Mouse (Mus musculus): Measurements from ENCODE around the gene Stard9. TPM values are rescaled to one million over a fixed set of nuclear protein-coding genes. Genes with fewer than 3 reads are reported as not detected.

Stard9 gene
- polyA plus RNA-seq, 1 experiment: 5.1 TPM

- H3K36me3 ChIP-seq (ENCODE audit: control insufficient read depth, insufficient read depth): no peaks in the 10 kb centered on the region
Observed at GRCm38 (mm10) chr2:120646777-120647176, 17.9 kb downstream of the Stard9 start.

GRCm38 (mm10) chr2:120652256-120652924, 23.5 kb downstream of the Stard9 start:
- Histone ChIP-seq H3K4me3 (no peak overlapping the region), H3K27me3 (ENCODE audit: control insufficient read depth, insufficient read depth, insufficient read length) (no peaks in the 10 kb centered on the region), H3K79me2 (ENCODE audit: control insufficient read depth, insufficient read depth) (peaks cover 5% of the 10 kb centered on the region), H3K4me2 (ENCODE audit: low read depth) (no peak overlapping the region), H3ac (ENCODE audit: control insufficient read depth, insufficient read length) (no peak overlapping the region), H3K36me3 (ENCODE audit: control insufficient read depth, insufficient read depth) (no peaks in the 10 kb centered on the region)
- TF ChIP-seq USF1 (IDR thresholded peaks at IDR 0.05; ENCODE audit: low read depth) (no peak), E2F4 (IDR thresholded peaks at IDR 0.05; ENCODE audit: insufficient read depth) (no peak), MYOG (IDR thresholded peaks at IDR 0.05; ENCODE audit: control insufficient read depth in 1 of 3, insufficient read depth in 1 of 3, insufficient read length in 2 of 3, low read depth in 2 of 3) (no peak), CEBPB (IDR thresholded peaks at IDR 0.05; ENCODE audit: insufficient read depth, poor library complexity, severe bottlenecking) (no peak), REST (IDR thresholded peaks at IDR 0.05; ENCODE audit: insufficient read depth, insufficient read length) (no peak)

More at GRCm38 (mm10) chr2:120646777-120647176, 17.9 kb downstream of the Stard9 start:
- TF ChIP-seq MYOD1 (IDR thresholded peaks at IDR 0.05; ENCODE audit: control insufficient read depth in 1 of 3, insufficient read length in 2 of 3, low read depth in 2 of 3) (peak in 2 of 3 experiments; percentile 1 to 12), TCF12 (IDR thresholded peaks at IDR 0.05; ENCODE audit: insufficient read depth, poor library complexity, severe bottlenecking) (no peak)
- Histone ChIP-seq H3K4me3 (no peak overlapping the region), H3K27me3 (ENCODE audit: control insufficient read depth, insufficient read depth, insufficient read length) (no peaks in the 10 kb centered on the region), H3K79me2 (ENCODE audit: control insufficient read depth, insufficient read depth) (peaks cover under 1% of the 10 kb centered on the region), H3K4me2 (ENCODE audit: low read depth) (peak overlapping the region; percentile 19), H3ac (ENCODE audit: control insufficient read depth, insufficient read length) (no peak overlapping the region)

DNA sequence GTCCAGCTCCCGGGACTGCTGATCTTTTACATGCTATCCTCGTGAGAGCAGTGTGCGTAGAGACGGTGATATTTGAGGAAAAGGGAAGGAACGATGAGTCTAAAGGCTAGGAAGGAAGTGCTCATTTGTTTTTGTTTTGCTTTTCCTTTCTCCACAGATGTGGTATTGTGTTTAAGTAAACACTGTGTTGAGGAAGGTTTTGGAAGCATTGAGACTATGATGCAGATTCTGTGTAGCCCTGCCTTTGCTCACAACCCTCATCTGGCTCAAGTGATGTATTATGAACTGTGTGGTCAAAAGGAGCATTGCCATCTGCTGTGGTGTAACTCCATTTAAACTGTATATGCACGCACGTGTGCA, 24.0 kb downstream of the Stard9 start:
- TF ChIP-seq MYOG (IDR thresholded peaks at IDR 0.05; ENCODE audit: control insufficient read depth in 1 of 3, insufficient read depth in 1 of 3, insufficient read length in 2 of 3, low read depth in 2 of 3): no peak
- no peak overlapping the region for H3K4me3 ChIP-seq

DNA sequence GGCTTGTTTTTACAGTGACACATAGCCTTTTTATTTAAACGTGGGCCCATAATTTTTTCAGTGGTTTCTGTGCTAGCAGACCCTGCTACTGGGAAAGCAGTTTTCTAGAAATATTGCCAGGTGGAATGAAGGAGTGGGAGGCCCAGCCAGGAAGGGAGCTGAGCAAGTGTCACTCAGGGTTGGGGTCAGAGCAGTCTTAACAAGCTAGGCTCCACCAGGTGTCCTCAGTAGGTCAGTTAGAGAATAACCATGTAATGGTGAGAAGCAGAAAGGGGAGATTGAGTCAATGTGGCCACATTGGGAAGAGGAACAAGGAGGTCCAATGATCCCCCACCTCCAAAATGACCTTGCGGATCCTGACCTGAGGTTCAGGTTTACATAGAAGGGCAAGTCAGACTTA, 25.8 kb downstream of the Stard9 start:
- H3K79me2 ChIP-seq (ENCODE audit: control insufficient read depth, insufficient read depth): peaks cover 5% of the 10 kb centered on the region
- no peak overlapping the region for H3K4me3 ChIP-seq
- TF ChIP-seq TCF3 (IDR thresholded peaks at IDR 0.05; ENCODE audit: insufficient read length, low read depth) (no peak), SRF (IDR thresholded peaks at IDR 0.05; ENCODE audit: control insufficient read depth, insufficient read length, low read depth) (no peak), MYOD1 (IDR thresholded peaks at IDR 0.05; ENCODE audit: control insufficient read depth in 1 of 3, insufficient read length in 2 of 3, low read depth in 2 of 3) (no peak), E2F4 (IDR thresholded peaks at IDR 0.05; ENCODE audit: insufficient read depth) (no peak), POLR2AphosphoS2 (IDR thresholded peaks at IDR 0.05; ENCODE audit: insufficient read length, low read depth) (no peak), USF1 (IDR thresholded peaks at IDR 0.05; ENCODE audit: low read depth) (no peak), TCF12 (IDR thresholded peaks at IDR 0.05; ENCODE audit: insufficient read depth, poor library complexity, severe bottlenecking) (no peak), POLR2A (IDR thresholded peaks at IDR 0.05; ENCODE audit: insufficient read length, low read depth) (no peak), REST (IDR thresholded peaks at IDR 0.05; ENCODE audit: insufficient read depth, insufficient read length) (no peak)
- no peaks in the 10 kb centered on the region for H3K27me3 ChIP-seq (ENCODE audit: control insufficient read depth, insufficient read depth, insufficient read length)
- no peaks in the 10 kb centered on the region for H3K36me3 ChIP-seq (ENCODE audit: control insufficient read depth, insufficient read depth)
- H3K4me2 ChIP-seq (ENCODE audit: low read depth): no peak overlapping the region
- H3ac ChIP-seq (ENCODE audit: control insufficient read depth, insufficient read length): no peak overlapping the region

More for the DNA sequence above, 24.0 kb downstream of the Stard9 start:
- no peak overlapping the region for H3ac ChIP-seq (ENCODE audit: control insufficient read depth, insufficient read length)
- H3K4me2 ChIP-seq (ENCODE audit: low read depth): no peak overlapping the region
- no peaks in the 10 kb centered on the region for H3K27me3 ChIP-seq (ENCODE audit: control insufficient read depth, insufficient read depth, insufficient read length)
- peaks cover 5% of the 10 kb centered on the region for H3K79me2 ChIP-seq (ENCODE audit: control insufficient read depth, insufficient read depth)
- H3K36me3 ChIP-seq (ENCODE audit: control insufficient read depth, insufficient read depth): no peaks in the 10 kb centered on the region

DNA sequence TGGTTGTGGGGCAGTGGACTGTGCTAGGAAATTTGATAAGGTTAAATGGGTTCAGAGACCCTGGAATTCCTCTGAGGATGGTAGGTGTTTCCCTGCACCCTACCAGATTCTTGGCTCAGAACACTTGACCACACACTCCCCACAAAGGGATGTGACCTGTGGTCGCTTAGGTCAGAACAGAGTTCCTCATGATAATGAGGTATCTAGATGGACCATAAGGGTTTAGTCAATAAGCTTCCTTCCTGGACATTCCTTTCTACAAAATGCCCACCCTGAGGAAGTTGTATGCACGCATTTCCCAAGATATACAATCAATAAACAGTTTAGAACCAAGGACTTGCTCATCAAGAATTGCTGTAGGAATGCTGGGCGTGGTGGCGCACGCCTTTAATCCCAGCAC, 27.0 kb downstream of the Stard9 start:
- TF ChIP-seq TCF12 (IDR thresholded peaks at IDR 0.05; ENCODE audit: insufficient read depth, poor library complexity, severe bottlenecking): no peak

GRCm38 (mm10) chr2:120656711-120657110, 27.8 kb downstream of the Stard9 start:
- no peak overlapping the region for H3K4me3 ChIP-seq

More for the DNA sequence above, 27.0 kb downstream of the Stard9 start:
- H3K79me2 ChIP-seq (ENCODE audit: control insufficient read depth, insufficient read depth): peaks cover 5% of the 10 kb centered on the region
- no peak overlapping the region for H3K4me3 ChIP-seq
- no peaks in the 10 kb centered on the region for H3K36me3 ChIP-seq (ENCODE audit: control insufficient read depth, insufficient read depth)
- H3ac ChIP-seq (ENCODE audit: control insufficient read depth, insufficient read length): no peak overlapping the region
- no peaks in the 10 kb centered on the region for H3K27me3 ChIP-seq (ENCODE audit: control insufficient read depth, insufficient read depth, insufficient read length)
- no peak overlapping the region for H3K4me2 ChIP-seq (ENCODE audit: low read depth)

More at GRCm38 (mm10) chr2:120656711-120657110, 27.8 kb downstream of the Stard9 start:
- no peaks in the 10 kb centered on the region for H3K27me3 ChIP-seq (ENCODE audit: control insufficient read depth, insufficient read depth, insufficient read length)
- H3ac ChIP-seq (ENCODE audit: control insufficient read depth, insufficient read length): no peak overlapping the region
- H3K36me3 ChIP-seq (ENCODE audit: control insufficient read depth, insufficient read depth): no peaks in the 10 kb centered on the region
- H3K79me2 ChIP-seq (ENCODE audit: control insufficient read depth, insufficient read depth): peaks cover 5% of the 10 kb centered on the region
- TF ChIP-seq CEBPB (IDR thresholded peaks at IDR 0.05; ENCODE audit: insufficient read depth, poor library complexity, severe bottlenecking) (no peak), MYOD1 (IDR thresholded peaks at IDR 0.05; ENCODE audit: control insufficient read depth in 1 of 3, insufficient read length in 2 of 3, low read depth in 2 of 3) (no peak), POLR2A (IDR thresholded peaks at IDR 0.05; ENCODE audit: insufficient read length, low read depth) (no peak), TCF12 (IDR thresholded peaks at IDR 0.05; ENCODE audit: insufficient read depth, poor library complexity, severe bottlenecking) (no peak), POLR2AphosphoS2 (IDR thresholded peaks at IDR 0.05; ENCODE audit: insufficient read length, low read depth) (no peak), MAX (IDR thresholded peaks at IDR 0.05; ENCODE audit: low read depth) (no peak), USF1 (IDR thresholded peaks at IDR 0.05; ENCODE audit: low read depth) (no peak), REST (IDR thresholded peaks at IDR 0.05; ENCODE audit: insufficient read depth, insufficient read length) (no peak), SRF (IDR thresholded peaks at IDR 0.05; ENCODE audit: control insufficient read depth, insufficient read length, low read depth) (no peak), TCF3 (IDR thresholded peaks at IDR 0.05; ENCODE audit: insufficient read length, low read depth) (no peak), MYOG (IDR thresholded peaks at IDR 0.05; ENCODE audit: control insufficient read depth in 1 of 3, insufficient read depth in 1 of 3, insufficient read length in 2 of 3, low read depth in 2 of 3) (no peak), E2F4 (IDR thresholded peaks at IDR 0.05; ENCODE audit: insufficient read depth) (no peak)
- no peak overlapping the region for H3K4me2 ChIP-seq (ENCODE audit: low read depth)

Data from myocyte (in vitro differentiated cells).